Mouse (Mus musculus) embryonic fibroblast, embryonic 13.5 days (primary cell): ENCODE measurements at regions not wholly inside any gene's neighbourhood (a gene's known extent, or its start where the extent isn't known, plus 50 kb on each side); places are given as distances from the start of the nearest gene placed in this dataset.

Source experiments
- CTCF ChIP-seq: IDR thresholded peaks from 2 replicates; pipeline ENCODE4 v1.5.1; 2011; ENCODE audit warnings: mild to moderate bottlenecking, control low read depth, low read length, moderate library complexity, borderline replicate concordance; ENCODE audit not compliant: insufficient read depth
- POLR2A ChIP-seq: IDR thresholded peaks from 2 replicates; pipeline ENCODE4 v1.6.1; 2011; ENCODE audit warnings: low read depth, mild to moderate bottlenecking, control low read depth, low read length, moderate library complexity

GRCm38 (mm10) chr8:30542196-30542595 is 2886.3 kb upstream of the 5930422O12Rik start:
- TF ChIP-seq CTCF (no peak), POLR2A (no peak)
